8 mouse cellular contexts compared by ENCODE assay signal in genomic region chr16:33023750-33024149, GRCm38 (mm10). TPM values are rescaled to one million over a fixed set of nuclear protein-coding genes. Genes with fewer than 3 reads are reported as not detected.
DNase-seq lines count a peak whose midpoint lies in the region; ATAC-seq lines count a peak whose summit lies in the region.

No protein-coding gene starts in this region.

- H3K9me3 ChIP-seq in midbrain, embryonic 10.5 days (replicated peaks), result no peaks in the 10 kb centered on the region
- H3K9me3 ChIP-seq in midbrain, embryonic 16.5 days (replicated peaks; ENCODE audit: control insufficient read depth, low read length, poor library complexity, severe bottlenecking), result no peaks in the 10 kb centered on the region
- H3K9me3 ChIP-seq in intestine, embryonic 16.5 days (ENCODE audit: control insufficient read depth, low read length), result no peaks in the 10 kb centered on the region
- H3K9me3 ChIP-seq in stomach, embryonic 14.5 days (ENCODE audit: control insufficient read depth, low read depth, low read length), result no peaks in the 10 kb centered on the region

- H3K27me3 ChIP-seq in midbrain, embryonic 10.5 days (ENCODE audit: low read depth, poor library complexity, severe bottlenecking), result no peaks in the 10 kb centered on the region
- no peaks in the 10 kb centered on the region for H3K27me3 ChIP-seq in midbrain, embryonic 16.5 days (ENCODE audit: control insufficient read depth, insufficient read depth, low read depth, low read length)
- no peaks in the 10 kb centered on the region for H3K27me3 ChIP-seq in intestine, embryonic 16.5 days (replicated peaks; ENCODE audit: control insufficient read depth, insufficient read depth, low read length)
- H3K27me3 ChIP-seq in stomach, embryonic 14.5 days (ENCODE audit: control insufficient read depth, insufficient read depth, low read length), result no peaks in the 10 kb centered on the region

- peak; percentile 78 for DNase-seq in midbrain, embryonic 10.5 days (ENCODE audit: low spot score)
- DNase-seq in cerebellum, postnatal 36 days, result peak; percentile 76 to 78
- peak; percentile 90 for DNase-seq in gastrocnemius, adult 18-20 months (ENCODE audit: low spot score)
- DNase-seq in left cerebral cortex, postnatal 25 days (ENCODE audit: low spot score in 2 of 2), result peak; percentile 77 to 87

- no peak overlapping the region for H3K4me3 ChIP-seq in midbrain, embryonic 10.5 days
- no peak overlapping the region for H3K4me3 ChIP-seq in midbrain, embryonic 16.5 days (ENCODE audit: low read depth, low read length)
- no peak overlapping the region for H3K4me3 ChIP-seq in intestine, embryonic 16.5 days (ENCODE audit: low read length)
- no peak overlapping the region for H3K4me3 ChIP-seq in stomach, embryonic 14.5 days (ENCODE audit: low read depth, low read length)

- 7% methylated on average over 4 of the region's 4 CpGs for WGBS in midbrain, embryonic 10.5 days
- WGBS in midbrain, embryonic 16.5 days, result 3% methylated on average over 4 of the region's 4 CpGs
- WGBS in intestine, embryonic 16.5 days, result 3% methylated on average over 4 of the region's 4 CpGs
- 5% methylated on average over 4 of the region's 4 CpGs for WGBS in stomach, embryonic 14.5 days

- 0 out of 2 replicates have a peak, but pooled peaks cover 3% of the 10 kb centered on the region for H3K4me1 ChIP-seq in midbrain, embryonic 10.5 days
- no peaks in the 10 kb centered on the region for H3K4me1 ChIP-seq in midbrain, embryonic 16.5 days (ENCODE audit: control insufficient read depth, insufficient read depth, low read length)
- H3K4me1 ChIP-seq in intestine, embryonic 16.5 days (ENCODE audit: control insufficient read depth, insufficient read depth, low read length), result peaks cover 5% of the 10 kb centered on the region; the same call in 1 of the 2 replicates
- H3K4me1 ChIP-seq in stomach, embryonic 14.5 days (ENCODE audit: control insufficient read depth, insufficient read depth, low read length), result no peaks in the 10 kb centered on the region

- H3K36me3 ChIP-seq in midbrain, embryonic 10.5 days, result no peaks in the 10 kb centered on the region; the same call in 1 of the 2 replicates
- H3K36me3 ChIP-seq in midbrain, embryonic 16.5 days (ENCODE audit: control insufficient read depth, insufficient read depth, low read length), result no peaks in the 10 kb centered on the region
- H3K36me3 ChIP-seq in intestine, embryonic 16.5 days (ENCODE audit: control insufficient read depth, insufficient read depth, low read length), result no peaks in the 10 kb centered on the region
- H3K36me3 ChIP-seq in stomach, embryonic 14.5 days (ENCODE audit: control insufficient read depth, insufficient read depth, low read length), result no peaks in the 10 kb centered on the region

- no peak overlapping the region for H3K9ac ChIP-seq in midbrain, embryonic 16.5 days (ENCODE audit: low read depth, low read length)
- no peak overlapping the region for H3K9ac ChIP-seq in intestine, embryonic 16.5 days (ENCODE audit: low read depth, low read length)
- no peak overlapping the region for H3K9ac ChIP-seq in stomach, embryonic 14.5 days (replicated peaks; ENCODE audit: low read depth, low read length)

- no peak for ATAC-seq in midbrain, embryonic 16.5 days
- peak; percentile 75 for ATAC-seq in intestine, embryonic 16.5 days
- peak; percentile 96 for ATAC-seq in monocyte, adult 5-6 weeks (replicated peaks; ENCODE audit: insufficient number of reproducible peaks, low FRiP score, low TSS enrichment, poor library complexity, severe bottlenecking)
- ATAC-seq in stomach, embryonic 14.5 days (ENCODE audit: insufficient number of reproducible peaks, insufficient read depth, low FRiP score, low read depth), result peak; percentile 49; the same call in 1 of the 2 replicates

- no peak overlapping the region for H3K4me2 ChIP-seq in midbrain, embryonic 16.5 days (ENCODE audit: low read length)
- no peak overlapping the region for H3K4me2 ChIP-seq in intestine, embryonic 16.5 days (ENCODE audit: low read depth, low read length)
- no peak overlapping the region for H3K4me2 ChIP-seq in stomach, embryonic 14.5 days (replicated peaks; ENCODE audit: low read depth, low read length)

- no peak overlapping the region for H3K27ac ChIP-seq in midbrain, embryonic 10.5 days (replicated peaks)
- no peak overlapping the region for H3K27ac ChIP-seq in midbrain, embryonic 16.5 days (ENCODE audit: low read length)
- H3K27ac ChIP-seq in intestine, embryonic 16.5 days (ENCODE audit: low read length), result no peak overlapping the region
- no peak overlapping the region for H3K27ac ChIP-seq in stomach, embryonic 14.5 days (ENCODE audit: low read length)

- intact Hi-C loops in left cerebral cortex, postnatal 25 days (cut with DNase I), result loop anchor here (5.0 kb wide), 1 partner anchor 134 kb away; no protein-coding TSS in a partner anchor

RNA-seq across cellular contexts. Expression of gene Iqcg, which starts 32.3 kb away (rescaled TPM):
- 3.9 and 4.5 TPM in 2 replicates for polyA plus RNA-seq in midbrain, embryonic 10.5 days (2016; fragmentation: Nextera tagmentation; extraction: Ambion mirVana)
- polyA plus RNA-seq in midbrain, embryonic 16.5 days (2015; fragmentation: Nextera tagmentation; extraction: Ambion mirVana), result 7.6 and 7.8 TPM in 2 replicates
- total RNA-seq in gastrocnemius, adult 18-20 months (2021), result 1 to 10 TPM; 3.5 to 5.4 TPM
- 1.7 and 1.9 TPM in 2 replicates for polyA plus RNA-seq in intestine, embryonic 16.5 days (2015; fragmentation: Nextera tagmentation; extraction: Ambion mirVana)
- total RNA-seq in left cerebral cortex, postnatal 25 days (2021), result 1 to 10 TPM; 4.6 to 5.5 TPM
- total RNA-seq in monocyte, adult 5-6 weeks (2017), result 0.78 to 0.96 TPM (median 0.86 TPM) in 3 replicates
- 2.6 and 2.7 TPM in 2 replicates for polyA plus RNA-seq in stomach, embryonic 14.5 days (2014; fragmentation: Nextera tagmentation; extraction: Ambion mirVana)

RNA-seq across cellular contexts. Expression of gene Rpl35a, which starts 32.5 kb away (rescaled TPM):
- polyA plus RNA-seq in midbrain, embryonic 10.5 days (2016; fragmentation: Nextera tagmentation; extraction: Ambion mirVana), result 787 and 975 TPM in 2 replicates
- 387 and 410 TPM in 2 replicates for polyA plus RNA-seq in midbrain, embryonic 16.5 days (2015; fragmentation: Nextera tagmentation; extraction: Ambion mirVana)
- 100 to 1,000 TPM; 206 to 248 TPM for total RNA-seq in gastrocnemius, adult 18-20 months (2021)
- polyA plus RNA-seq in intestine, embryonic 16.5 days (2015; fragmentation: Nextera tagmentation; extraction: Ambion mirVana), result 818 and 903 TPM in 2 replicates
- total RNA-seq in left cerebral cortex, postnatal 25 days (2021), result 100 to 1,000 TPM; 266 to 275 TPM
- total RNA-seq in monocyte, adult 5-6 weeks (2017), result 1,318 to 2,339 TPM (median 2,031 TPM) in 3 replicates
- polyA plus RNA-seq in stomach, embryonic 14.5 days (2014; fragmentation: Nextera tagmentation; extraction: Ambion mirVana), result 1,070 and 1,136 TPM in 2 replicates

RNA-seq across cellular contexts. Expression of gene Lmln, which starts 38.6 kb away (rescaled TPM):
- polyA plus RNA-seq in midbrain, embryonic 10.5 days (2016; fragmentation: Nextera tagmentation; extraction: Ambion mirVana), result 3.8 and 3.9 TPM in 2 replicates
- polyA plus RNA-seq in midbrain, embryonic 16.5 days (2015; fragmentation: Nextera tagmentation; extraction: Ambion mirVana), result 3.1 and 4.3 TPM in 2 replicates
- total RNA-seq in gastrocnemius, adult 18-20 months (2021), result 1 to 10 TPM; 1.6 to 2.8 TPM
- polyA plus RNA-seq in intestine, embryonic 16.5 days (2015; fragmentation: Nextera tagmentation; extraction: Ambion mirVana), result 1.7 and 1.8 TPM in 2 replicates
- 10 to 100 TPM; 11.7 to 13.5 TPM for total RNA-seq in left cerebral cortex, postnatal 25 days (2021)
- 0.21 to 0.57 TPM (median 0.39 TPM) in 3 replicates for total RNA-seq in monocyte, adult 5-6 weeks (2017)
- polyA plus RNA-seq in stomach, embryonic 14.5 days (2014; fragmentation: Nextera tagmentation; extraction: Ambion mirVana), result 3.5 and 4.1 TPM in 2 replicates
